Mouse (Mus musculus): ENCODE data around the gene Mocs1. TPM values are rescaled to one million over a fixed set of nuclear protein-coding genes. Genes with fewer than 3 reads are reported as not detected.

The Mocs1 gene
- polyA plus RNA-seq, 1 experiment, result 73.1 TPM

DNA sequence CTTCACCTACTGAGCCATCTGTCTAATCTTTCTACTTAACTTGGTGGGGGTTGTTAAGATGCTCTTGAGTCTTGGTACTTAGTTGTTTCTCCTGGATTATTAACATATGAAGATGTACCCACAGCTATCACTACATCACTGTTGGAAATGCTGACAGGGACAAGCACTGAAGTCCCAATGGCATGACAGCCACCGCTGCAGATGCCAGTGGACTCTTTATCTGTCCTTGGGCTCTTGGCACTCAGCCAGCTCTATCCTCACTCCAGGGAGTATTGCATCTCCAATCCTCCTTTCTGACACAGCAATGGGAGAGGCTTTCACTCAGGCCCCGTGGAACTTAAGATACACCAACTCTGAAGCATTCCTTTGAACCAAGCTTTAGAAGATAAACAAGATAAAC, 72.1 kb downstream of the Mocs1 start:
- Histone ChIP-seq H3K36me3 (ENCODE audit: control insufficient read depth, insufficient read depth, low read length) (no peaks in the 10 kb centered on the region), H3K4me1 (ENCODE audit: control insufficient read depth, insufficient read depth, insufficient read length, low read length) (no peaks in the 10 kb centered on the region), H3K27me3 (ENCODE audit: control insufficient read depth, insufficient read depth, low read length) (no peaks in the 10 kb centered on the region), H3K27ac (ENCODE audit: insufficient read depth, low read depth, low read length) (no peak overlapping the region), H3K4me3 (ENCODE audit: low read depth, low read length) (no peak overlapping the region)
- 14% methylated on average over 2 of the region's 2 CpGs for WGBS
- no peak for TF ChIP-seq CTCF (IDR thresholded peaks at IDR 0.05; ENCODE audit: extremely low read depth, insufficient read length, insufficient replicate concordance, low read depth, low read length)
- no peak for TF ChIP-seq POLR2A (IDR thresholded peaks at IDR 0.05; ENCODE audit: low read depth, low read length)

GRCm38 (mm10) chr17:49503246-49503900, 75.2 kb downstream of the Mocs1 start:
- Histone ChIP-seq H3K27me3 (ENCODE audit: control insufficient read depth, insufficient read depth, low read length) (no peaks in the 10 kb centered on the region), H3K4me3 (ENCODE audit: low read depth, low read length) (no peak overlapping the region), H3K36me3 (ENCODE audit: control insufficient read depth, insufficient read depth, low read length) (no peaks in the 10 kb centered on the region), H3K4me1 (ENCODE audit: control insufficient read depth, insufficient read depth, insufficient read length, low read length) (no peaks in the 10 kb centered on the region), H3K27ac (ENCODE audit: insufficient read depth, low read depth, low read length) (no peak overlapping the region)
- WGBS, result 63% methylated on average over 6 of the region's 6 CpGs
- no peak for TF ChIP-seq POLR2A (IDR thresholded peaks at IDR 0.05; ENCODE audit: low read depth, low read length)
- TF ChIP-seq CTCF (IDR thresholded peaks at IDR 0.05; ENCODE audit: extremely low read depth, insufficient read length, insufficient replicate concordance, low read depth, low read length), result no peak

Other genes starting within 250 kb of the Mocs1 start
- gene Daam2, start 136.0 kb downstream of the Mocs1 start, polyA plus RNA-seq (2012; rRNA removed), result 2.3 and 3.6 TPM in 2 replicates
- gene Kif6, start 186.8 kb downstream of the Mocs1 start, polyA plus RNA-seq (2012; rRNA removed), result 0.05 TPM in 2 replicates